Mouse (Mus musculus) testis, adult 2 months (tissue): ENCODE measurements at regions not wholly inside any gene's neighbourhood (a gene's known extent, or its start where the extent isn't known, plus 50 kb on each side); places are given as distances from the start of the nearest gene placed in this dataset.

ENCODE experiments used
- CTCF ChIP-seq: fragments of 200-500 bp; IDR thresholded peaks from 2 replicates; pipeline ENCODE4 v1.5.1; 2012; ENCODE audit warnings: low read depth, mild to moderate bottlenecking, inconsistent platforms, low read length, moderate library complexity; ENCODE audit not compliant: control insufficient read depth, insufficient read depth, insufficient replicate concordance
- POLR2A ChIP-seq: fragments of 200-500 bp; IDR thresholded peaks from 2 replicates; pipeline ENCODE4 v1.6.1; 2012; ENCODE audit warnings: low read depth, mild to moderate bottlenecking, inconsistent platforms, low read length, moderate library complexity; ENCODE audit not compliant: control insufficient read depth

GRCm38 (mm10) chr8:10924001-10924490, 84.2 kb downstream of the Irs2 start:
- no peak for TF ChIP-seq CTCF
- TF ChIP-seq POLR2A = no peak
